ENCODE assay signal across 21 mouse cellular contexts in genomic region chr10:115805987-115806386, GRCm38 (mm10). TPM values are rescaled to one million over a fixed set of nuclear protein-coding genes. Genes with fewer than 3 reads are reported as not detected.
A peak's percentile ranks its signal among the peaks of the same experiment; 100 is the strongest.
DNase-seq lines count a peak whose midpoint lies in the region; ATAC-seq and TF ChIP-seq lines count a peak whose summit lies in the region.
"Had no signal": no experiment of that assay in that cellular context is flagged by ENCODE, and none has a peak within 500 bp of the region (broad histone marks: within the 10 kb centered on the region; RNA-seq: fewer than 3 reads in every experiment).

No protein-coding gene starts in this region.

- 0 out of 2 replicates have a peak, but pooled peaks cover 4% of the 10 kb centered on the region for H3K9me3 ChIP-seq in kidney, embryonic 16.5 days (ENCODE audit: low read length)
- no peaks in the 10 kb centered on the region for H3K9me3 ChIP-seq in stomach, postnatal 0 days (ENCODE audit: control insufficient read depth, low read length)
- no peaks in the 10 kb centered on the region for H3K9me3 ChIP-seq in forebrain, embryonic 10.5 days
- H3K9me3 ChIP-seq: heart, embryonic 10.5 days; hindbrain, embryonic 10.5 days; midbrain, embryonic 15.5 days had no signal

- 0 out of 2 replicates have a peak overlapping the region, but pooled peaks have one; percentile 43 for H3K27ac ChIP-seq in kidney, embryonic 16.5 days (ENCODE audit: low read length)
- H3K27ac ChIP-seq in stomach, postnatal 0 days (replicated peaks), result no peak overlapping the region
- H3K27ac ChIP-seq in forebrain, embryonic 10.5 days, result no peak overlapping the region
- H3K27ac ChIP-seq: gastrocnemius, adult 2 months; heart, embryonic 10.5 days; hindbrain, embryonic 10.5 days; midbrain, embryonic 15.5 days had no signal

- DNase-seq in kidney, adult 18-20 months, result no peak
- DNase-seq in MEL-GATA-1-ER (ENCODE audit: extremely low read depth, low read depth), result peak; percentile 84
- no peak for DNase-seq in stomach, postnatal 0 days (ENCODE audit: low spot score)
- DNase-seq in T-cell, adult 2 months (ENCODE audit: low spot score), result no peak
- DNase-seq in forebrain, embryonic 10.5 days (ENCODE audit: extremely low spot score, low spot score), result no peak
- DNase-seq: adrenal gland, postnatal 14 days; cerebellum, adult 11 months; cerebellum, postnatal 10 days; gastrocnemius, adult 2 months; kidney, adult 11 months; kidney, postnatal 10 days; layer of hippocampus, postnatal 36 days; lung, postnatal 14 days; thymus, postnatal 25 days had no signal

- no peak for TF ChIP-seq CTCF in stomach, postnatal 0 days (IDR thresholded peaks at IDR 0.05; ENCODE audit: low read depth)

- ATAC-seq in kidney, embryonic 16.5 days (ENCODE audit: low FRiP score, low TSS enrichment), result no peak
- peak; percentile 90 to 93 for ATAC-seq in hematopoietic stem cell, adult 5-6 weeks (replicated peaks in 1 of 2; ENCODE audit: insufficient read depth in 1 of 2, low FRiP score in 2 of 2, low TSS enrichment in 1 of 2, low read depth in 1 of 2, poor library complexity in 2 of 2, severe bottlenecking in 2 of 2)
- ATAC-seq in stomach, postnatal 0 days (ENCODE audit: low FRiP score, low TSS enrichment), result peak; percentile 75; the same call in 1 of the 2 replicates
- ATAC-seq: hindbrain, embryonic 16.5 days; midbrain, embryonic 15.5 days had no signal

- H3K4me2 ChIP-seq in kidney, embryonic 16.5 days (replicated peaks; ENCODE audit: low read depth, low read length), result no peak overlapping the region
- no peak overlapping the region for H3K4me2 ChIP-seq in stomach, postnatal 0 days (replicated peaks; ENCODE audit: low read depth)
- H3K4me2 ChIP-seq: midbrain, embryonic 15.5 days had no signal

- WGBS in kidney, embryonic 16.5 days, result 68% methylated on average over 5 of the region's 5 CpGs
- WGBS in stomach, postnatal 0 days, result 56% methylated on average over 5 of the region's 5 CpGs
- WGBS in forebrain, embryonic 10.5 days, result 89% methylated on average over 5 of the region's 5 CpGs

- H3K4me3 ChIP-seq in kidney, embryonic 16.5 days (ENCODE audit: low read length), result no peak overlapping the region
- no peak overlapping the region for H3K4me3 ChIP-seq in stomach, postnatal 0 days (ENCODE audit: low read depth, low read length)
- no peak overlapping the region for H3K4me3 ChIP-seq in forebrain, embryonic 10.5 days
- H3K4me3 ChIP-seq: gastrocnemius, adult 2 months; heart, embryonic 10.5 days; hindbrain, embryonic 10.5 days; midbrain, embryonic 15.5 days had no signal

- no peak overlapping the region for H3K9ac ChIP-seq in kidney, embryonic 16.5 days (replicated peaks; ENCODE audit: low read length)
- no peak overlapping the region for H3K9ac ChIP-seq in stomach, postnatal 0 days (ENCODE audit: low read length)
- H3K9ac ChIP-seq: midbrain, embryonic 15.5 days had no signal

- no peak for TF ChIP-seq EP300 in stomach, postnatal 0 days (optimal IDR thresholded peaks at IDR 0.05)

- no peaks in the 10 kb centered on the region for H3K27me3 ChIP-seq in kidney, embryonic 16.5 days (ENCODE audit: insufficient read depth, low read length)
- H3K27me3 ChIP-seq in stomach, postnatal 0 days (ENCODE audit: control insufficient read depth, insufficient read depth, low read length), result no peaks in the 10 kb centered on the region
- H3K27me3 ChIP-seq in forebrain, embryonic 10.5 days (ENCODE audit: poor library complexity, severe bottlenecking), result peaks cover 2% of the 10 kb centered on the region; the same call in 1 of the 2 replicates
- H3K27me3 ChIP-seq: midbrain, embryonic 15.5 days had no signal

- peaks cover 13% of the 10 kb centered on the region; the same call in 1 of the 2 replicates for H3K4me1 ChIP-seq in kidney, embryonic 16.5 days (ENCODE audit: insufficient read depth, low read length)
- no peaks in the 10 kb centered on the region for H3K4me1 ChIP-seq in stomach, postnatal 0 days (replicated peaks; ENCODE audit: control insufficient read depth, insufficient read depth)
- peaks cover 2% of the 10 kb centered on the region; the same call in 1 of the 2 replicates for H3K4me1 ChIP-seq in forebrain, embryonic 10.5 days
- H3K4me1 ChIP-seq: heart, embryonic 10.5 days; hindbrain, embryonic 10.5 days; midbrain, embryonic 15.5 days had no signal

- H3K36me3 ChIP-seq in kidney, embryonic 16.5 days (ENCODE audit: insufficient read depth, low read length), result no peaks in the 10 kb centered on the region
- no peaks in the 10 kb centered on the region for H3K36me3 ChIP-seq in stomach, postnatal 0 days (ENCODE audit: control insufficient read depth, insufficient read depth, low read length)
- no peaks in the 10 kb centered on the region for H3K36me3 ChIP-seq in forebrain, embryonic 10.5 days (replicated peaks)
- H3K36me3 ChIP-seq: G1E; heart, embryonic 10.5 days; hindbrain, embryonic 10.5 days; midbrain, embryonic 15.5 days had no signal

RNA-seq across cellular contexts. Expression of gene Tspan8, which starts 10.6 kb away (rescaled TPM):
- polyA plus RNA-seq in kidney, embryonic 16.5 days (2015; fragmentation: Nextera tagmentation; extraction: Ambion mirVana), result 45.7 TPM in 2 replicates
- total RNA-seq in hematopoietic stem cell, adult 5-6 weeks (2017), result 5.0 and 9.9 TPM in 2 replicates
- polyA plus RNA-seq in stomach, postnatal 0 days (2015; fragmentation: Nextera tagmentation; extraction: Ambion mirVana), result 250 and 264 TPM in 2 replicates
- 0.17 and 0.36 TPM in 2 replicates for polyA plus RNA-seq in forebrain, embryonic 10.5 days (2016; fragmentation: Nextera tagmentation; extraction: Ambion mirVana)
- polyA plus RNA-seq: G1E had no signal

Comparison
In these comparisons a context has a peak if more than half of its experiments do, and no peak if none do; other contexts are left out.
1. RNA of gene Tspan8, which starts 10.6 kb away (polyA plus RNA-seq): 250 to 264 TPM in stomach, postnatal 0 days and 45.7 TPM in kidney, embryonic 16.5 days; 0.17 to 0.36 TPM in forebrain, embryonic 10.5 days; every median in the first group is over 10 times any median in the second.